Mouse (Mus musculus) megakaryocyte-erythroid progenitor cell, adult 5-6 weeks (primary cell): ENCODE data around the gene Cyp4f17. TPM values are rescaled to one million over a fixed set of nuclear protein-coding genes. Genes with fewer than 3 reads are reported as not detected.
A peak's percentile ranks its signal among the peaks of the same experiment; 100 is the strongest.
"Not testable (repeated sequence)": the region's sequence is repeated elsewhere in the genome, so short reads cannot be mapped to it uniquely, and the experiment has no call there.

Source experiments
- ATAC-seq: replicated peaks from 2 replicates; pipeline ENCODE4 v1.8.0; 2016; ENCODE audit warnings: mild to moderate bottlenecking, inconsistent platforms; ENCODE audit not compliant: severe bottlenecking, poor library complexity, low FRiP score, low TSS enrichment
- total RNA-seq, 2 experiments: library from RNA; stranded (forward) in 1 of 2; stranded (reverse) in 1 of 2; fragments of 200-1000, 215-1000 nt in 1 of 2; fragments of >200 nt in 1 of 2; fragmentation: Nextera tagmentation in 1 of 2; gene quantifications; 2 replicates each; pipeline ENCODE4 v1.2.3; 2014 to 2017

Cyp4f17 gene
- total RNA-seq (2014; fragmentation: Nextera tagmentation) = 3.1 TPM in 1 of 2 replicates, not detected in the other
- not detected in 2 replicates for total RNA-seq (2017)

DNA sequence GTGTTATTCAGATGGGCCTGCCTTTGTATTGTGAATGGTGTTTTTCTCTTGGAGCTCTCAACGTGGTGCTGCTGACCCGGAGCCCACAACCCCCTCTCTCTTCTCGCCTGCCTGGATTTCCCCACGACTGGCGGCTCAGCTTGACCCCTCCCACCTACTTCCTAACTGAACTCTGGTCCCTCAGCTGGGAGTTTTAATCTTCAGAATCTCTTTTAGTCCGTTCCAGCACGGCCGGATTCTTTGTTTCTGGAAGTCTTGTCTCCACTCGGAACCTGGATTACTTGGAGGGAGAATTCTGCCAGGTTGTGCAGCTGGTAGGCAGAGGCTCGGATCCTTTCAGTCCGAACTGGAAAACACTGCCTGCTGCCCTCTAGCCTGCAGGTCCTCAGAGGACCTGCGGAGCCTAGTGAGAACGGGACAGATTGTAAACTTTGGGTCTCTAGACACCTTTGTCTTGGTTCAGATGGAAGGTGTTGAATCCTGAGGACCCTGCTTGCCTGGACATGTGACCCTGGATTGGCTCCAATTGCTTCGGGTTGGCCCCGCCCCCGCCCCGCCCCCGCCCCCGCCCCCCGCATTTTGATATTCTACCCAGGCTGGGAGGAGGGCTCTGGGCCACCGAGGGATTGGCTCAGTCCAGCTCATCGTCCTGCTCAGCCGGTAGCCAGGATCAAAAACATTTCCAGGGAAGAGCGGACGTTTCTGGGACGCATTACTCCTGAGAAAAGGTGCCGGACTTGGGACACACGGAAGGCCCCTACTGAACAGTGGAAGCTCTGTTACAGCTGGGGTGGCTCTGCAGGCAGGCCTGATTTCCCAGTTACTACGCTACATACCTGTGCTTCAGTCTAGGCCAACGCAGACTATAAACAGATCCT is at the start of gene Cyp4f17:
TSS of gene Cyp4f17 (plus strand) at position 200 of the 878 bp plus-strand sequence.
- ATAC-seq = peak; percentile 31

DNA sequence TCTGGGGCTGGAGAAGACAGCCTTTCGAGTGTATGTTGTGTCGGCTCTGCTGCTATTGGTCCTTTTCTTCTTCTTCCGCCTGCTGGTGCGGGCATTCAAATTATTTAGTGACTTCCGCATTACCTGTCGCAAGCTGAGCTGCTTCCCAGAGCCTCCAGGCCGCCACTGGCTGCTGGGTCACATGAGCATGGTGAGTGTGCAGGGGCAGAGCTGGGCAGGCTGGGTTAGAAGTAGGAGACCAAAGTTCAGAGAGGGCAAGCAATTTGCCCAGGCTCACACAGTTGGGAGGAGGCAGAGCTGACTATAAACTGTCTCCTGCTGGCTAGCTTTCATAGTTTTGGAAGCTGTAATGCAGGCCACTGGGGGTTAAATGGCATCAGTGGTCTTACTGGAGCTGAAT is 37.4 kb upstream of the Cyp4f17 start:
- ATAC-seq = no peak

DNA sequence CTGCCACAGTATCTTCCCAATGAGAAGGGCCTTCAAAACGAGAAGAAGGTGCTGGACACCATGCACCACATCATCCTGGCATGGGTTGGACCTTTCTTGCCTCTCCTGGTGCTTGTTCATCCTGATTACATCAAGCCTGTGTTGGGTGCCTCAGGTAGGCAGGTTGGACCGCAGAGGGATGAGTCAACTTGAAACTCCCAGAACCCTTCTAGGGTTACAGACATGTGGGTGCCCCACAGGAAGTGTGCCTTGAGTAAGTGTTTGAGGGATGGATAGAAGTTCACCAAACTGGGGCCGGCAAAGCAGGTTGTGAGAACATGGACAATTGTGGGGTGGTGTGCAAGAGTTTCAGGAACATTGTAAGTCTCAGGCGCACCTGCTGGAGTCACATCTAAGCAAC is 35.1 kb upstream of the Cyp4f17 start:
- no peak for ATAC-seq

DNA sequence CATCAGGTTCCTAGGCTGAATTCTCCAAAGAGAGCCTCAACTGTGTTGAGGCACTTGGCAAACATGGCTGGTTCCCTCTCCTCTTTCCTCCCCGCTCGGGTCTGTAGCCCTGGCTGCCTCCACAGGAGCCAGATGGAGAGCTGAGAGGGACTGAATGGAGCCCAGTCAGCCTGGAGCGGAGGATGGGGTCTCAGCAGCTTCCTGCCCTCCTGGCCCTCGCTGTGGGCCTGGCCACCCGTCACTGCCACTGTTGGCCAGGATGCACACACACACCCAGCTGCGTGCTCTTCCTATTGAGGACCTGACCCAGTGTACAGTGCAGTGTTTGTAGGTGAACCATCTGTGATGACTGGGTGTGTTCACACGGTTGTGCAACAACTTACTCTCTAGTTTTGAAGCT is 33.7 kb upstream of the Cyp4f17 start:
- no peak for ATAC-seq

DNA sequence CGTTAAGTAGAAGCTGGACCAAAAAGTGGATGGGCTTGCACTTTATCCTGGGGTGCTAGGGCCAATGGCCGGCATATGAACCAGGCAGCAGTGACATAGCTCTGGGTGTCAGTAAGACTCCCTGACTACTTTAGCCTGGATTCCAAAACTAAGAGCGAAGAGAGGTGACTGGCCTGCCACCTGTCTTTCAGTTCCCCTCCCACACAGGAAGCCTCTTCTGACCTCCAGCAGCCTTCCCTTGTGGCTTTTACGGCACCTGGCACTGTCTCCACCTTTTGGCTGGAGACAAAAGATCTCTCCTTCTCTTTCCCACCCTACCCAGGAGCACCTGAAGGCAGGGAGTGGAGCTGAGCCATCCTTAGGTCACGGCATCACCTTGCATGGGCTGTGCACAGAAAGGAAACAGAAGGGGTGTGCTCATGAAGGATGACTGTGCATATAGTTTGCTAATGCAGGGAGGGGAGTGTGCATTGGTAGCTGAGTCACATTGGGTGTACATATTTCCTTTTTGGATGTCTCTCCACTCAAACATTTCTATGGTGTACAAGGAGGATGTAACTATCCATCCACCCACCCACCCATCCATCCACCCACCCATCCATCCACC is 30.8 kb upstream of the Cyp4f17 start:
- ATAC-seq = no peak

DNA sequence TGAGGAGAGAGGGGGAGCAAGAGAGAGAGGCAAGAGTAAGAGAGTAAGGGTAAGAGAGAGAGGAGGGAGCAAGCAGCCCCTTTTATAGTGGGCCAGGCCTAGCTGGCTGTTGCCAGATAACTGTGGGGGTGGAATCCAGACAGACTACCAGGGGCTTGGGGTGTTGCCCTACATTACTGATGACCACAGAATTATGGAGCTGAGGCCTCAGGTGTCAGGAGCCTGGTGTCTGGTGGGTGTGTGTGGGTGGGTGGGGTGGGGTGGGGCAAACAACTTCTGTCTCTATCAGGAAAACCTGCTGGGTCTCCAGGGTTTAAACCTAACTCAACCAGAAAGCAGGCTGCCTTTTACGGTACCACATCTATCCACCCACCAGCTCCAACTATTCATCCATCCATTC is 28.6 kb upstream of the Cyp4f17 start:
- ATAC-seq = no peak

DNA sequence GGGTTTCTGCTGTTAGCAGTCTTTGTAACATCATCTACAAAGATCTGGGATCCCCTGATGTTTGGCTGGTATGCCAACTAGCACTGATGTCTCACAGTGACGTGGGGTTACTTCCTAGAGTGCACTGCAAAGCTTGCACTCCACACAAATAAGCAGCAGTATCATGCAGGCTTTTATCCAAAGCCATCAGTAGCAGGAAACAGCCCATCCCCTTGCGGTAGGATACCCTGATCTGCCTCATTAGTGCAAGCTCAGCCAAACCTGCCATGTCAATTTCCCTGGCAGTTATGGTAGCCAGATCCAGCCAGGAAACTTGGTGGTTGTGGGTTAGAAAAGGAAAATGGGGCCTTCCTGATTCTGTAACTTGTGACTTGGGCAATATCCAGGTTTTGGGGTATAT is 27.1 kb upstream of the Cyp4f17 start:
- ATAC-seq = no peak

DNA sequence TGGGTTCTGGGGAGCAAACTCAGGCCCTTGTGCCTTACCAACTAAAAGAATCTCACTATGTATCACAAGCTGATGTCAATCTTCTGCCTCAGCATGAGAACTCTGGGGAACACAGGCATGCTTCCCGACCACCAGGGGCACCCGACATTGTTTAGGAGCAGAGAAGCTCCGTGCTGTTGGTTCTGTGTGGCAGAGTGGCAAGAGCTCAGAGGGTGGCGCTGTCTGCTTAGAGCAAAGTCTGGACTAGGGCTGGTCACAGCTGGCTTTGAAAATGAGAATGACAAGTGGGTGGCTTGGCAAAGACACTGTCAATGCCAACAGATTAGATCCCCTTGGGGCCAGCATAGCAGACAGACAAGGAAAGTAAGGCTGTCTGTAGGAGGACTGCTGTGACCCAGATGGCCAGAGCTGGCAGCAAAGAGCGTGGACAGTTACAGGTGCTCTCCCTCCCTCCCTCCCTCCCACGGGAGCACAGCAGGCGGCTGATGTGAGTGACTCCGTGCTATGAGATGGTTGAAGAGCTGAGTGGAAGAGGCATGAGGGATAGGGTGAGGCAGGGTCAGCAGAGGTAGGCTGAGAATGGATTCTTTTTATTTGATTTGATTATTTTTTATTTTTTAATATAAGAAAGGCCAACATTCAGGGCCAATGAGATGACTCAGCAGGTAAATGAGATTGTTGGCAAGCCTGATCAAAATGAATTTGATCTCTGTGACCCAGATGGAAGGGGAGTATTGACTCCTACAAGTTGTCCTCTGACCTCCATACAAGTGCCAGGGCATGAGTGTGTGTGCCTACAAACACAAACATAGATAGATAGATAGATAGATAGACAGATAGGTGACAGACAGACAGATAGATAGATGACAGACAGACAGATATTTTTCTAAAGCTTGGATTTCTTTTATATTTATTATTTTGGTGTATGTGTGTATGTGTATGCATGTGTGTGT is 26.0 kb upstream of the Cyp4f17 start:
- peak; percentile 80 for ATAC-seq

DNA sequence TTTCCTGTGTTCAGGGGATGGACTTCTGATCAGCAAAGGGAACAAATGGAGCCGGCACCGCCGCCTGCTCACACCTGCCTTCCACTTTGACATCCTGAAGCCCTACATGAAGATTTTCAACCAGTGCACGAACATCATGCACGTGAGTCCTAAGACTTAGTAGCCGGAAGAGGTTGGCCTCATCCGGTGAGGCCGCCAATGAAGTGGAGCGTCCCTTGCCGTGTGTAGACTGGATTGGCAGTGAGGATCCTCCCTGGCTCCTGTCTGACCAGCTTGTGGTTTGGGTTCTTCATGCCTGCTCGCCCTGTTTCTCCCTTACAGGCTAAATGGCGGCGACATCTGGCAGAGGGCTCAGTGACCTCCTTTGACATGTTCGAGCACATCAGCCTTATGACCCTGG is 24.1 kb upstream of the Cyp4f17 start:
- ATAC-seq = no peak

DNA sequence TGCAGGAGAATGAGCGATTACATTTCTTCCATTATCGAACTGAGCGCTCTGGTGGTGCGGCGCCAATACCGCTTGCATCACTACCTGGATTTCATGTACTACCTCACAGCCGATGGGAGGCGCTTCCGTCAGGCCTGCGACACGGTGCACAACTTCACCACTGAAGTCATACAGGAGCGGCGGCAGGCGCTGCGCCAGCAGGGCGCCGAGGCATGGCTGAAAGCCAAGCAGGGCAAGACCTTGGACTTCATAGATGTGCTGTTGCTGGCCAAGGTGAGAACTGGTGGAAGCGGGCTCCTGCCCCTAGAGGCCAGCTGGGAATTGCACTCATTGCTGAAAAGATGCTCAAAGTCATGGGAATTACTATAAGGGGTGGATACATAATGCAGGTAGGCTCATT is 22.6 kb upstream of the Cyp4f17 start:
- peak; percentile 85 for ATAC-seq

DNA sequence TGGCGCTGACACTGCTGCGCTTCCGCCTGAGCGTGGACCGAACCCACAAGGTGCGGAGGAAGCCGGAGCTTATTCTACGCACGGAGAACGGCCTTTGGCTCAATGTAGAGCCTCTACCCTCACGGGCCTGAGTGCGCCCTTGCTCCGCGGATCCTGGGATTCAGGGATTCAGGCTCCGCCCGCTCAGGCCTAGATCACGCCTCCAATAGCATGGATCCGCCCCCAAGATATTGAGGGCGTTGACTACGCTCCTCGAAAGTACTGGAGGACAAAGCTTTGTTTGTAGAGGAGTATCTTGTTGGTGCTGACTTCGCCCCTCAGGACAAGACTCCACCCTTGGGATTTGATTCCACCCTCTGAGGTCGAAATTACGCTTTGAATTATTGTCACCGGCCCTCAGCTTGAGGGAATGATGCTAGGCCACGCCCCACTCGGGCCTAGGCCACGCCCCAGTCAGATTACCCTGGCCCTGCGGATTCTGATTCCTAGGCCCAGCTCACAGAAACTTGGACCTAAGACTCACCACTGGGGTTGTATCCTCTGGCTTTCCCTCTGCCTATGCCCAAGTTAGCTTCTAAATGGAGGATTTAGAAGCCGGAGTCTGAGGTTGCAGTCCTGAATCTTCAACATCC is 13.4 kb upstream of the Cyp4f17 start:
- peak; percentile 73 for ATAC-seq

DNA sequence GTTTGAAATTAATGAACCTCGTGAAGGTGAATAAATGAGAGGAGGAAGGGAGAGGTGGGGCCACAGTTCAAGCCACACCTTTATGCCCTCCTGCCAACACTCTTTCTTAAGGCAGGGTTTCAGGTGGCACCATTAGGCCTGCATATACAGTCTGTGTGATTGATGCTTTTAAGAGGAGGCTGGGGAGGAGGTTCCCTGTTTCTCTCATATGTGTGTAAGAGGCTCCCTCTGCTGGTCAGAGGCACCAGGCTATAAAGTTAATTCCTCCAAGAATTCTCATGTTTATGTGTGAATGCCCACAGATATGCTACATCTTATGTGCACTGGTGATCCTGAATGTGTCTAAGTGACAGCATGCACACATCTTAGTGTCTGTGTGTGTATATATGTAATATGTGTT is 11.2 kb upstream of the Cyp4f17 start:
- ATAC-seq = peak; percentile 83

DNA sequence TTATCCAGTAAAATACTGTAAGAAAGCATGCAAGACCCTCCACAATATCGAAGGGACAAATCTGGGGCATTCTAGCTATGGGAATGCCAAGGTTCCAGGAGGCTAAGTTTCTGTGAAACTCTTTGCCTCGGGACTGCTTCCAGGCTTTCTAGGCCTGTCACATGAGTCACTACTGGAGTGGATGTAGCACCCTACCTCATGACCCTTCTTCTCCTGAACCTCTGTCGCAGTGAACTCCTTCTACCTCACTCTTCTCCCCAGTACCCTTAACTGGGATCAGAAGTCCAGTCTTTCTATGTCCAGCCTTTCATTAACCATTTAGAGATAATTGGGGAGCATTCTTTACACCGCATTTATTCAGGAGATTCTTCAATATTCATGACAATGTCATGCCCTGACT is 5.3 kb upstream of the Cyp4f17 start:
- ATAC-seq = not testable (repeated sequence)

DNA sequence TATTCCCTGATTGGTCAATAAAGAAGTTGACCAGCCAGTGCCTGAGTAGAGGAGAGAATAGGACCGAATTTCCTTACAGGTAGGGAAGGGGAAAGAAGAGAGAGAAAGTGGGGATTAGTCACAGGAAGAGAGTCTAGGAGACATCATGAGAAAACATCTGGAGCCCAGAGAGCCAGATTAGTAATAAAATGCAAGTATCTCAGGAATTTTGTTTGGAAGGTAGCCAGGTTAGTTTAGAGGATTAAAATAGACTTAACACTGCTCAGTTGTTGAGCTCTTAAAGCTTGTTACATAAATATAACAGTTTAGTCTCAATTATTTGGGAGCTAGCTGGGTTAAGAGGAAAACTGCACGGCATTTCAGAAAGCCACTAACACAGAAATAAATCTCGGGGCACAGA is 4.8 kb upstream of the Cyp4f17 start:
- no peak for ATAC-seq

DNA sequence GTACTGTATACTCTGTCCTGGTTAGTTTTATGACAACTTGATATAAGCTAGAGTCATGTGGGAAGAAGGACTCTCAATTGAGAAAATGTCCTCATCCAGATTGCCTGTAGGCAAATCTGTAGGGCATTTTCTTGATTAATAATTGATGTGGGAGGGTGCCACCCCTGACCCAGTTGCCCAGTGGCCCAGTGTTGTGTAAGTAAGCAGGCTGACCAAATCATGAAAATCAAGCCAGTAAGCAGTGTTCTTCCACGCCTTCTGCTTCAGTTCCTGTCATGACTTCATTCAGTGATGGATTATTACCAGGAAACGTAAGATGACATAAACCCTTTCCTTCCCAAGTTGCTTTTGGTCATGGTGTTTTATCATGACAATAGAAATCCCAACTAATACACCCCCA is 2.7 kb upstream of the Cyp4f17 start:
- no peak for ATAC-seq

DNA sequence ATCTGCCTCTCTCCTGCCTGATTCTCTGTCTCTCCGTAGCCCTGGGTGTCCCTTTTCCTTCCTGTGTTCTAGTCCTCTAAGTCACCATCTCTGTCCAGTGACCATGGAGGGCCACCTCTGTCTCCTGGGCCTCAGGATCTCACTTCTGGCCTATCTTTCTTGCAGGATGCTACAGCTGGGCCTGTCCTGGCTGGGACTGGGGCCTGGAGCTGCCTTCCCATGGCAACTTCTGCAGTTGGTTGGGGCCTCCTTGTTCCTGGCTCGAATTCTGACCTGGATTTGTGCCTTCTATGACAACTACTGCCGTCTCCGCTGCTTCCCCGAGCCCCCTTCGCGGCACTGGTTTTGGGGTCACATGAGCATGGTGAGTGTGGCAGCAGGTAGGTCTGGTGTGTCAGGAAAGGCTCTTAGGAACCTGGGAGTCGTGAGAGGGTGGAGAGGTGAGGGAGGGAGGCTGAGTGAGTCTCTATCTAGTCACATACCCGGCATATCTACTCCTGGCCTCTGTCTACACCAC is 937 bp downstream of the Cyp4f17 start:
- ATAC-seq = peak; percentile 40

DNA sequence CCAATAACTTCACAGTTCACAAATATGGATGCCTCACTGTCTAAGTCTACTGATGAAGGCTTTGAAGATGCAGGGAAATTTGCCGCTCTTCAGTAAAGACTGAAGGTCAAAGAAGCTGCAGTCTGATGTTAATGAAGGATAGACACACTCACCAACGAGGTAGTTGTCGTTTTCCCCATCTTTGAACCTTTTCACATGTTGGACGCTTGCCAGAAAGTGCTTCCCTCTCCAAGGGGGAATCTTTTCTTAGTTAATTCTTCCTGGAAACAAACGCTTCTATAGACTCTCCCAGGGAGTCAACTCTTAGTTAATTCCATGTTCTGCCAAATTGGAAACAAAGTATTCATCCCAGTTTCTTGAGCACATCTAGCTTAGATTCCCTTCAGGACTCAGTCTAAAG is 10.3 kb downstream of the Cyp4f17 start:
- ATAC-seq = no peak

DNA sequence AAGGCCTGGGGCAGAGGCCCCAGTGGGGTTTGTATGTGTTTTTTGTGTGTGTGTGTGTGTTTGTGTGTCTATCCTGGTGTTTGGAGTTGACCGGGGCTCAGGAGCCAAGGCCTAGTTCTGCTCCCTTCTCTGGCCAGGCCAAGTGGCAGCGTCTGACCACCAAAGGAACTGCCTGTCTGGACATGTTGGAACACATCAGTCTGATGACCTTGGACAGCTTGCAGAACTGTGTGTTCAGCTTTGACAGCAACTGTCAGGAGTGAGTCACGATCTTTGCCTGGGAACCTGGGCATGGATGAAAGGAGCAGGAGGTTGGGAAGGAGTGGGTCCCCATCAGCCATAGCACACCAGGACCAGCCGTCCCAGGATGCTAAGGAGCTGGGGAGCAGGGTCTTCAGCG is 16.1 kb downstream of the Cyp4f17 start:
- ATAC-seq = no peak

DNA sequence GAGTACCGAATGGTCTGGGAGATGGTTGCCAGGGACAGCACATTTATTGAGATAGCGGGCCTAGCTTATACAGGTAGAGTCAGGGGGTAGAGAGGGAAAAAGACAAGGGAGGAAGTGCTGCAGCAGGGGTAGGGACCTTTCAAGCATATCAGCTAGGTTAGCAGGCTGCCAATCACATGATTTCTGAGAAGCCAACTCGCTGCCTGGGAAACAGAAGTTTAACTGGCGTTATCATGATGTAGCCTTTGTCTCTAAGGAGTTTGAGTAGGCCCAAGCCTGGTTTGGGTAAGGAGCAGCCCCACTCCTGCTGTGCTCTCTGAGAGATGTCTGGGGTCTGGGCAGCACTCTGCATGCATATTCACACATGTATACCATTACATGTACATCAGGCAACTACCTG is 16.5 kb downstream of the Cyp4f17 start:
- no peak for ATAC-seq
